Mouse (Mus musculus) brain, embryonic 18.5 days (tissue): Measurements from ENCODE around the gene Wwox.
A peak's percentile ranks its signal among the peaks of the same experiment; 100 is the strongest.

Experiments used
- DNase-seq: peaks from one replicate; pipeline ENCODE4 v3.0.0-alpha.2; 2012; ENCODE audit warnings: low read depth, low spot score

Wwox gene

DNA sequence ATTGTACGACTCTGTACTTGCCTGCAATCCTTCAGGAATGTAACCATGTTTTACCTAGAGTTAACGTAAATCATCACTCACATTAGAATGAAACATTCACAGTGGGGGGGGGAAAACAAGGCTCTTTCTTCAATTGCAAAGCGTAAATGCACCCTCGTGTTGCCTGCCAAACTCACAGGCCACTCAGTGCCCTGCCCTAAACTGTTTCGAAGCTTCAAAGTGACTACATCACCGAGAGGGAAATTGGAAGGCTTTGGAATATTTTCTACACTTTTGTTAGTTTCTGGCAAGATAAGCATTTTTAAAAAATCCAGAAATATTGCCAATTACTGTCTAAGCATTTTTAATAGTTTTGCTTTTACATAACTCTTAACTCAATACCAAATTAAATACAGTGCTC lies 231.3 kb downstream of the Wwox start:
- DNase-seq = no peak

DNA sequence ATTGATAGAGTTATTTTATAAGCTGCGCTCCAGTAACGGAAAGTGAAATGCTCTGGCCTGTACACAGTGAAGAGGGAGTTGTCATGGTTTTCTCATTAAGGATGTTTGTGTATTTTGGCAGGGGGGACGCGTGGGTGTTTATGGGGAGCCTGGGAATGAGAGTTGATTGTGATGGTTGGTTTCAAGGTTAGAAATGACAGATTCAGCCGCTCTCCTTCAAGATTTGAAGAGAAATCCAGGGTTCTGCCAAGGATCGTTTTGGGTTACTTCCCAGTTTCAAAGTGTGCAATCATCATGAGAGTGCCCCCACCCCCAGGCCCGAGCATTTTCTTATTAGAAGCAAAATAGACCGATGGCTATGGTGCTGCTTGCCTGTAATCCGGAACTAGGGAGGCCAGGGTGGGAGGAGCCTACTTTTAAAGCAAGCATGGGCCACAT lies 231.8 kb downstream of the Wwox start:
- DNase-seq = no peak

DNA sequence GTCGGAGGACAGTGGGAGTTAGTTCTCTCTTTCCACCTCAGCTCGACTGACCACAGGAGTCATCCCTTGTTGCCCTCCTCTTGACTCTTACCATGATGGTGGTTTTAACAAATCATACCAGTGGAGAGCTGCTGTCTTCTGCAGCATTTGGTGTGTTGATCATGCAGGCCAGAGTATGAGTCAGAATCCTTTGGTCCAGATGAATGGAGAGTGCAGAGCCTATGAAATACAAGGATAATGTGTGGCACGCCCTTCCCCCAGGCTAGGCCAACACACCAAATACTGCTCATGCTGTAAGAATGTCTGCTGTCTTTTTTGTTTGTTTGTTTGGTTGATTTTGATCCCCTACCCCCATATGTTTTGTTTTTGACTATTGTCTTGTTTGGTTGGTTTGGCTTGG lies 234.0 kb downstream of the Wwox start:
- no peak for DNase-seq

DNA sequence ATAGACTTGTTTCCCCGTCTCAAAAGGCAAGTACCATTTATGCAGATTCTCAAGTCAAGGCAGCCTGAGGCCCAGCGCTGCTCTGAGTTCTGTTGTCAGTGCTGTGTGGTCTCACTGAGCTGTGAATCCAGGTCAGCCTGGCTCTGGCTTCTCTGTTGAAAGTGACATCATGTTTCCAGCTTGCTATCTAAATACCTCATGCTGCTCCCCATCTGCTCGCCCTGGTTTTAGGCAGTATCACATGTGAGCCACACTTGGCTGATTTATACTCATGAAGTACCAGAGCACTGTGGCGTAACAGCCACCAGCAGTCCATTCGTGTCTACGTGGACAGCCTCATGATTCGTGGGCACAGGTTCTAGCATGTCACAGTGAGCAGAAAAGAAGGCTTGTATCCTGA lies 235.7 kb downstream of the Wwox start:
- DNase-seq = no peak

DNA sequence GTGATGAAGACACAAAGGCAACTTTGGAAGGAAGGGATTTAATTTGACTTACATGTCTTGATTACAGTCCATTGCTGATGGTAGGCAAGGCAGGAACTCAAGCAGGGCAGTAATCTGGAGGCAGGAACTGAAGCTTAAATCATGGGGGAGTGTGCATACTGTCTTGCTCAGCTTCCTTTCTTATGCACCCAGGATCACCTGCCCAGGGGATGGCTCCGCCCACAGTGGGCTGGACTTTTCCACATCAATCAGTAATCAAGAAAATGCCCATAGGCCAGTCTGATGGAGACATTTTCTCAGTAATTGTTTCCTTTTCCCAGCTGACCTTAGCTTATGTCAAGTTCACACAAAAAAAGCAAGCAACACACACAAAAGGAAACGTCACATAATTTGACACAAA lies 237.5 kb downstream of the Wwox start:
- DNase-seq = no peak

DNA sequence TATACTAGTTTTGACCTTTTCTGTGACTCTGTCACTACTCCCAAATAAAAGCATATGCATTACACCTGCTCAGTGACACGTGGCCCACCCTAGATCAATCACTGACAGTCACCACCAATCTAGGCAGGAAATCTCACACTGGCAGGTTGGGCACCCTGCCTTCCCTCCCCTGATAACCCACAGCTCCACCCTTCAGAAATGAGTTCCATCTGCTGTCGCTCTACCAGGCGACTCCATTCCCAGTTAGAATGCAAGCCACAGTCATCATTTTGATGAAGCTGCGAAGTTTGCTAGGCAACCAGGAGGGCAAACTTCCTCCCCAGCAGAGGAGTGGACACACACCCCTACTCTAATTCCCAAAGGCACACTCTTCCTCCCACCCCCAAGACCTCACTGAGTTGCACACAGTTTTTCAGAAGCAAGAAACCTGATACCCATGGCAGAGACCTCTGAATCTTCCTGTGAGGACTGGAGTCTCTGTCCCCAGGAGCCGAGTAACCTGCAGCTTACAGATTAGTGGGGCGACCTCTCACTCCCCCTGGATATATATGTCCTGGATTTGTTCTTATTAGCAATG lies 238.2 kb downstream of the Wwox start:
- no peak for DNase-seq

DNA sequence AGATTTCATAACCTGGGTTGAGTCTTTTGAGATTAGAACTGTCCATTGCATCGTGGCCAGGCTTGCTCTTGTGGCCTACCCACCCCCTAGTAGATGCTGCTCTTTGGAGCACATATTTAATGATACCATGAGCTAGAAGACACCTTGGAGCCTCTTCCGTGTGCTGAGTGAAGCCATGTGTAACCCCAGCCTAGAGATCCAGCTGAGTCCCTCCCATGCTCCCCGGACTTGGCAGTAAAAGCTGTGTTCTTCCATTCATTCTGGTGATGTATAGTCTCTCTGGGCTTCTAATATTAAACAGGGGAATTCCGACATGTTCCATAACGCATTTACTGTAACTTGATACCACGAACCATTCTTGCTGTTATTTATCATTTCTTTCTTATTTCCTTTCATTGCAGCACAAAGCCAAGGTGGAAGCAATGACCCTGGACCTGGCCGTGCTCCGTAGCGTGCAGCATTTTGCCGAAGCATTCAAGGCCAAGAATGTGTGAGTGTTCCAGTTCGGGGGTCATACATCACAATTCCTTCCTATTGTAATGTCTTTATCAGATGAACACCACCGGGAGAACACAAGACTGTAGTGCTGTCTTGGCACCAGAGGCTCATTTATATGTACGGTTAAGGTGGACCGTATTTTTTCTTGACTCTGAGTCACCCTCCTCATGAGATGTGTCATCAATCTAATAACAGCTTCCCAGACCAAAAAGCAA lies 240.1 kb downstream of the Wwox start:
- DNase-seq = no peak

DNA sequence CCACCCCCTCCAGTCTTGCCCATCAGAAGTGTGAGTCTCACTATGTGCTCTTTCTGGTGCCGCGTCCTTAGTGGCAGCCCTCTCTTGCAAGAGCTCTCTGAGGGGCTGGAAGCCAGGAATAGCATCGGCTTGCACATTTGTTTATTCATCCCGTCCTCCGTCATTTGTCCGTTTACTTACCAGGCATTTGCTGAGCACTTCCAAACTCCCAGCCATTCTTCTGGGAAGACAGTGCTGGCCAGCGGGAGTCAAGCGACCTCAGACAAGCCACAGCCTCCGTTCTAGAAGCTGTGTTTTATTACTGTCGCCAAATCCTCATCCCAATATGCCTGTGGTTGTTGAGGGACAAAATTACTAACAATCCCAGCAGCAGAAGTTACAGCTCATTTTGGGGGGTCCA lies 241.7 kb downstream of the Wwox start:
- DNase-seq = no peak

DNA sequence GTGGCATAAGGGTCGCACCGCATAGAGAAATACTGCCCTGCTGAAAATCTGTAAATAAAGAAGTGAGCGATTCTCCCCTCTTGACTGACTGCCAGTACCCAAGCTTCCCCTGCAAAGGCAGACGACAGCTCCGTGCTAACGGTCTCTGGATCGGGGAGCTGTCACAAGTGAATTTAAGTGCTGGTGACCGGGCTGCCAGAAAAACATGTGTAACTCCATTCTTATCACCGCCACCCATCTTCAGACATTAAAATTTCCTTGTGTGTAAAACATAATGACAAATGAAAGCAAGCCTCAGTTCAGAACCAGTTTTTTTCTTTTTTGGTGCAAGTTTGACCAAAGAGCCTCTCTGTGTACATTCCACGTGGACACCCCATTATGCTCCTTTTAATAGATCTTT lies 242.7 kb downstream of the Wwox start:
- DNase-seq = no peak

DNA sequence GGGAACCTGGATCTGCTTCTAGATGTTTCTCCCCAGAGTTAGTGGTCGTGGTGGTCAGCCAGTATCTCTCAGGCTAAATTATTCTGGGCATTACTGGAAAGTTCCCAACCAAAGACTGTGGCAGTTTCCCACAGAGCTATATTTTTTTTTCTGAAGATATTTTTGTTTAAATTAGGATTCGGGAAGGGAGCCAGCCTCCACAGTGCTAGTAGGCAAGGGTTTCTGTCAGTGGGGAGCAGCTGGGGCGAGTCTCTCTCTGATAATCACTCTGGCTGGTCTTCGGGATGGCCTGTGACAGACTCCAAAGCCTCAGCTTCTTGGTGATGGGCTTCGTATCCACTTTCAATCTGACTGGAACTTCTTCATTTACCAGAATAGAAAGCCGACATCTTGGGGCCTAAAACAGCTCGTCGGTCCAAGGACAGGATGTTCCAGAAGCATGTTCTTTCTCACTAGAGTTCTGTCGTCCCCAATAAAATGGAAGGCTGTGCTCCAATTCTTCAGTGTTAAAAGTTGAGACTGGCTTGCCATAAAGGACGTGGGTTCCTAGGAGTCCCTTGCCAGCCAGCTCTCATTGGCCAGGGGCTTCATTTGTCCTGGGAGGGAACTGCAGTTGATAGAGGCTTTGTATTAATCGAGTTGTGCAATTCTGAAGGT lies 244.7 kb downstream of the Wwox start:
- no peak for DNase-seq

DNA sequence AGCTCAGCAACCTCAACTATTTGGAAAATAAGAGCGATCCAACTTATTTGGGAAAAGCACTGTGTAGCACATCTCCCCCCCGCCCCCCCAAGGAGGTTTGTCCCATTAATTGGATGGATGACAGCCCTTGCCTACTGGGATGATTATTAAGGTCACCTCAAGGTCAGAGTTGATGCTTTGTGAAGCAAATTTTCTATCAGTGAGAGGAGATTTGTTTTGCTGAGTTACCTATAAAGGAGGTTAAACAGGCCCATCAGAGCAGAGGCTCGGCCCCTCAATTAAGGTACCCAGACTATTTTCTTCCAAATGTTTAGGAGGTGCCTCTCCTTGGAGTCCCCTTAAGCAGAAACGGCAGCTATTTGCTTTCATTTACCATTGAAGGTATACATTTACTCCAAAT lies 247.0 kb downstream of the Wwox start:
- DNase-seq = no peak

DNA sequence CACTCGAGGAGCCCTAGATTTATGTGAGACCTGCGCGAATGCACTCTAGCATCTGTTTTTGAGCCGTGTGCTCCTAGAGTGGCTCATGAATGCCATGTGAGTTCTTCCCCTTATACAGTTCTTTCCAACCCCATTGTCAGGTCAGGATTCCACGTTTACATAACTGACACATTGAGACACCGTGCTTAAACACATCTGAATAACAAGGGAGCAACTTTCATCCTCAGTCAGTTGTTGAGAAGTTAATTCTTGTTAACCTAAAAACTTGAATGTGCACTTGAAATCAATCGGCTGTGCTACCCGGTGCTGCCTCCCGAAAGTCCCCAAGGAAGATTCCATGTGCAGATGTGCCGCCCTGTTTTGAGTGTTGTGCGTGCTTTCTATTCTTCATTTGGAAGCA lies 249.3 kb downstream of the Wwox start:
- no peak for DNase-seq

DNA sequence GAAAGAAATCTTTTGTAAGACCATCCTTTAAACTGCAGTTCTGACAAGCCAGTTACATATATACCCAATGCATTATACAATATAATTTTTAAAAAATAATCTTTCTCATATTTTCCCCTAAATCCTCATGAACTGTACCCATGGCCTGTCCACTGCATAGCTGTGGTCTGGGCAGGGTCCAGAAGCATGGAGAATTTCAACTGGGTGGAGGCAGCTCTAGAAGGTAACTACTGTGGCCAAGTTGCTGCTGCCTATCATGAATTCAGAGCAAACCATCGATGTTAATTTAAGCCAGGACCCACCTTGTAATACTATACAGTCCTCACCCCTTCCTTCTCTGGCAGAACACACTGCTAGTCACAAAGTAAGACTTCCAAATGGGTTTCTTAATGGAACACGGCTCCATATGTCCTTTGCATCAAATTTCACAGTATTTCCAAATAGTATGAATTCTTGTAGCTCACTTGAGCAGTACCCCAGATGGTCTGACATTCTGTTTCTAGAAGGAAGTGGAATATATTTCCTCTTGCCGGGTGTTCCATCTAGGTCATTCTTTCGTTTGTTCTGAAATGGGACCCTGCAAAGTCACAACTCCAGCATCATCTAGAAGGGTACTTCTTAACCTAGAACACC lies 255.2 kb downstream of the Wwox start:
- DNase-seq = peak; percentile 52

DNA sequence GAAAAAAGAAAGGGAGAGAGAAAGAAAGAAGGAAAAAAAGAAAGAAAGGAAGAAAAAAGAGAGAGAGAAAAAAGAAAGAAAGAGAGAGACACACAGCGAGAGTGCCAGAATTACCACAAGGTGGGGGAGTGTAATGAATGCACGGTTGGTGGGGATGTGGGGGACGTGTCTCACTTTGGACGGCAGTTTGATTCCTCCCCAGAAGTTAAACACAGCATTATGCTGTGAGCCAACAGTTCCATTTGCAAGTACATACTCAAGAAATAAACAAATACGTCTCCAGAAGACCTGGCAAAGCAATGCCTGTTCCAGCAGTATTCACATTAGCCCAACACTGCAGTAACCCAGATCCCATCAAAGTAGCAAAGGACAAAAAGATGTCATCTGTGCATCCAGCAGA lies 264.1 kb downstream of the Wwox start:
- DNase-seq = no peak

DNA sequence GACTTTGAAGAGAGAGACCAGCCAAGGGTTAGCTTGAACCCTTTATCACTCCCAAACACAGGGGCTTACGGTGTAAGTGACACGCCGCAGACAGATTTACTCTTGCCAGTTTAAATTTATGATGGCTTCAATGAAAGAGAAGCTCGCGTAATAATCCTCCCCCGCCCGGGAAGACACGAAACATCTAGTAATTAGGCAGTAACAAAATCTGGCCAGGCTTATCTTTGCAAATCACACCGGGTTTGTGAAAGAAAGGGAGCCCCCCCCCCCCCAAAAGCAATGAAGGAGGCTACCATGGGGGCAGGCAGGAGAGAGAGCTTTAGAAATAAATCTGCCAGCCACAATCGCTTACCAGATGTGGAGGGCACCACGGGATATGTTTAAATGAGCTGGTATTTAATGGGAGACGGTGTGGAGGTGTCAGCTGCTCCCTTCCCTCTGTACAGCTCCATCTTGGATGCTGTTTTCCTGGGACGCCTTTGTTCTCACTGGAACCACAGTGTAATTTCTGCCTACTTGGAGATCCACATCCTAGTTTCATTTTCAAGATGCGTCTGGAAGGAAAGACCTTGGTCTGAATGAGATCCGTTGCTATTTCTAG lies 268.2 kb downstream of the Wwox start:
- no peak for DNase-seq

DNA sequence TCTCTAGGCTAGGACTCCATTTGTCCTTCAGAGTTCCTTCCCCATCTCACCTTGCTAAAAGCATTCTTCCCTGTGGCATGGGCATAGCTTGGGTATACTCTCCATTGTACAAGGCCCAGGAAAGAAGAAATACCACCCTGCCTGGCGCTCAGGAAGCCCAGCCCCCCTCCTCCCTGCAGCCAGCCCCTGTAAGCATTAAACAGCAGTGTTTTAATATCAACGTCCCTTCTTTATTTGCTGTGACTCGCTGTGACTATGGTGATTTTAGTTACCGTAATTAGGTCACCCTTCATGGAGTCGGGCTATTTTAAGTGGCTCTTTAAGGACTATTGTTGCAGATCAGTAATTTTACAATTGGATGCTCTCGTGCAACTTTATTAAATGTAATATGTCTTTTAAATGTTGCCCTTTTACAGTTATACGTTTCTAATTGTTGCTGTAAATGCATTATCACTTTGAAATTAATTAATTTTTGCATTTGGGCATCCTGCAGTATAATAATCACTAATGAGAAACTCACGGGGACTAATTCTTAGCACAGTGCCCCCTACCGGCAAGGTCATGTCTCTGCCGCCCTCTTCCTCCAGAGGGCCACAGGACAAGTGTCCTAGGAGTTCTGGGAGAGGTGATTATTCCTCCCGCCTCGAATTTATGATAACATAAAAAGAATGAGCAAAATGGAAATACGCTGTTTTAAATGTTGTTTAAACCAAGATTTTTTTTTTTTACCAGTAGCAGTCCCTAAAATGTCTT lies 276.0 kb downstream of the Wwox start:
- DNase-seq = no peak

DNA sequence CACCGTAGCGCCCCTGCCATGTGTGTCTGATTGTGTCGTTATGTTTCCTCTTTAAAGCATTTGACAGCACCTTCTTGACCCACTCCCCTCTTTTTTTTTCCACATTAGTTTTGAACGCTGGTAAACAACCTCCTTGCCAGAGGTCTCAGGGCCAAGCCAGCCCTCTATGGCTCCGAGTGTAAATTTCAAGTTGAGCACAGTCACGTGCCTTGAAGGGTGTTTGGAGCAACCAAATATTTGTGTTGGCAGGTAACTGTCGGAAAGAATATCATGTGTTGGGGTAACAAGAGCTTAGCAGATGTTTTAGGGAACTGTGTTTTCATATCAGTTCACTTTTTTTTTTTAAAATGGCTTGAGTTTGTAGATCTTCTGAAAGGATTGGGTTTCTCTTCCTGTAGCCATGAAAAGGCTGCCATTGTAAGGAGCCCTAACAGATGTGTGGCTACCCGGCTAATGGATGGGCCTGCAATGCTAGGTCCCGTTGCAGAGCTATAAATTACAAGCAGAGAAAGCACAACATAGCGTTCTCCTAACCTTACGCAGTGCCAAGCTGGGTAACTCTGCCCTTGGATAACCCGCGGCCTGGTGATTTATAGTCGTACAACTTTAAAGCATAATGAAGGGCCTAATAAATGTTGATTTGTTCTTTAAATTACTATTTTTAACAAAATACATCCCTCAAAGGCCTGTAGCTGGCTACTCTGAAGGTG lies 277.2 kb downstream of the Wwox start:
- no peak for DNase-seq

DNA sequence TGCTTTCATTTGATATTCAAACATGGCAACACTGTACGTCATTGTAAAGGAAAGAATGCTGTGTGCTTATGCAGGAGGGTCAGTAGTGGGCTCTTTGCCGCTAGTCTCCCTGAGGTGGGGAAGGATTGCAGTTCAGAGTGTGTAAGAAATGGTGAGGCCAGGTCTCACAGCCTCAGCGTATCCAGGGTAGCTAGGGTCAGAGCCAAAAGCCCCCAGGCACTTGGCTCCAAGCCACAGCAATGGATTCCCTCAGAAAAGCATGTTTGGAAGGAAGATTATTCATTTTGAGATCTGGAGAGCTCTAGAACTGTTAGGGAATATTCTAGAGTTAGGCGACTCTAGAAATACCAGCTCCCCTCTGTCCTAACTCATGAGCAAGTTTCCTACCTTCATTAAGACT lies 279.4 kb downstream of the Wwox start:
- DNase-seq = no peak

DNA sequence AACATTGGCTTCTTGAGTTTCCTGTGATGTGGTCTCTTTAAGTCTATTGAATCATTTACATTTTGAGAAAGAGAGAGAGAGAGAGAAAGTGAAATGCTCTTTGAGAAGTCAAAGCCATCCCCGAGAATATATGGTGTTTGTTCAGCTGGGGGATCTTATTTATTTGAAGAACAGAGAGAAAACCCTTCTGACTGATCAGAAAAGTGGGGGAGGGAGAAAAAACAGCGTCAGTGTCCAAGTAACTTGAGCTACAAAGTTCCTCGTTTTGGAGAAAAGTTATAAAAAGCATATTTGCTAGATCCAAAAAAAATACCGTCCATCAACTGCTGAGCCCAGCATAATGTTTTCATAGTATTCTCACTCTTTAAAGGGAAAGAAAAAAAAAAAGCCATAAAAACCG lies 283.2 kb downstream of the Wwox start:
- no peak for DNase-seq

DNA sequence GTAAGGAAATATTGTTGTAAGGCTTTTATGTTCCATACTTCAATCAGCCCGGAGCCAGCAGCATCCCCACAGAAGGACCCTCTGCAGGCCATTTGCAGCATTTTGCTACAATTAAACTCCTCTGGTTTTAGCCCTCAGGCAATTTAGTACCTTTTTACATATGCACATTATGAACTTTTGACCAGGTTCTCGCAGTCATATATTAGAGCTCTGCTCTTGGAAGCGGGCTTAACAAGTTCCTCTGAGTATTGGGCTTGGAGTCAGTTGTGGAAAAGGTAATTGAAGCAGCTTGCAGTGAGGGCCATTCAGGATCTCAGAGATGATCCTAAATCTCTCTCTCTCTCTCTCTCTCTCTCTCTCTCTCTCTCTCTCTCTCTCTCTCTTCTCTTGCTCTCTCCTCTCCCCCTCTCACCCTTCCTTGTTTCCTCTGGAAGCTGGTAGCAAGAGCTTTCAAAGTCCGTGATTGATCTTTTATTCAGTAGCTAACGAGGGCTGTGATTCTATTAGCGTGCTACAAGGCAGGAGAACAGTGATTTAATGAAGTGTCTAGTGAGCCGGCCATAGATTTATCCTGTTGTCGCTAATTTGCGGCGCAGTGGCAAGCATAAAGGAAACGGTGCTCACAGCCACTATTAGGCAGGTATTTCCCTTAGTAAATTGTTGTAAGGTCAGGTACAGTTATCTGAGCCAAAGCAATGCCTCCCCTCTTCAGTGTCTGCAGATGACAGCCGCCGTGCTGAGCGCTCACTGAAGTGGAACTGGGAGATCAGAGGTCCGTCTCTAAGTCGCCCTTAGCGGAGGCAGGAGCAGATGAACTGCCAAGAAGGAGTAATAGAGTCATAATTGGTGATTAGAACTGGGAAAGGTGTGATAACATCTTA lies 292.0 kb downstream of the Wwox start:
- DNase-seq = no peak
